Mouse (Mus musculus) C2C12 (cell line): Measurements from ENCODE around the gene S1pr5.

ENCODE experiments used
- CEBPB ChIP-seq: IDR thresholded peaks from one replicate; pipeline ENCODE4 v1.6.1; 2011; ENCODE audit warnings: low read depth, mild to moderate bottlenecking, control low read depth, moderate library complexity
- CTCF ChIP-seq: IDR thresholded peaks from one replicate; pipeline ENCODE4 v1.5.1; 2011; ENCODE audit not compliant: control insufficient read depth, insufficient read depth, insufficient read length
- FOSL1 ChIP-seq: IDR thresholded peaks from one replicate; pipeline ENCODE4 v1.8.0; 2011; ENCODE audit warnings: mild to moderate bottlenecking, low read length; ENCODE audit not compliant: poor library complexity, insufficient read depth, severe bottlenecking
- MAX ChIP-seq: IDR thresholded peaks from one replicate; pipeline ENCODE4 v1.6.1; 2011; ENCODE audit warnings: mild to moderate bottlenecking, control low read depth
- MYOD1 ChIP-seq: IDR thresholded peaks from one replicate; pipeline ENCODE4 v1.6.1; 2011; ENCODE audit warnings: low read depth; ENCODE audit not compliant: control insufficient read depth, insufficient read length
- MYOG ChIP-seq: IDR thresholded peaks from one replicate; pipeline ENCODE4 v1.6.1; 2011; ENCODE audit not compliant: control insufficient read depth, insufficient read length; ENCODE audit errors: extremely low read depth
- USF1 ChIP-seq: IDR thresholded peaks from one replicate; pipeline ENCODE4 v1.6.1; 2011; ENCODE audit warnings: low read depth, mild to moderate bottlenecking, control low read depth, moderate library complexity

DNA sequence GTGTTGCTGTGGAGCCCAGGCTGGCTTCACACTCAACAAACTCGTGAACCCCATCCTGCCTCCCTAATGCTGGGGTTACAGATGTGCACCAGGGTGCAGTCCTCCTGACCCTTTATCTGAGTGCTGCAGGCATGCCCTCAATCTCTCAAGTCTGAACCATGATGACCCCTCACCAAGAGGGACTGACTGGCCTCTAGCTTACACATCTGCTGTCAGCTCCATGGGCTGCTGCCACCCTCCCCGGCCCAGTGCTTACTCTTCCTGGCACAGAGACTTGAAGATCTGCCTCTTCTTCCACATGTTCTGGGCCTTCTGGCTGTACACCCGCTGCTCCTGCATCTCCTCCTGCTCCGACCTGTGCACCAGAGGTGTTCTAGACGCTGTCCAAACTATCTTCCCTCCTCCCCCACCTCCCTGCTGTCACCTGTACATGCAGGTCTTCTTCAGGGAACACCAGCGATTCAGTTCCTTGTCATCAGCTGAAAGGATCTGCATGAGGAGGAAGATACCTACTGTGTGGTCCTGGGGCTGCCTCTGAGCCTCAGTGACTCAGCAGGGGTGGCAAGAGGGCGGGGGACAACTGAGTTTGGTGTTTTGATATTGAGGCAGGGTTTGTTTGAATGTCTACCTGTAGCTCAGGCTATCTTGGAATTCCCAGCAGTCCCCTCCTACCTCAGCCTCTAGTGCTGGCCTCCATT lies 26.9 kb upstream of the S1pr5 start:
- TF ChIP-seq CTCF (no peak), MYOG (no peak), CEBPB (no peak), MAX (no peak), USF1 (no peak), MYOD1 (no peak), FOSL1 (no peak)
